8 mouse cellular contexts compared by ENCODE assay signal in genomic region chr12:25533709-25534619, GRCm38 (mm10).
DNase-seq lines count a peak whose midpoint lies in the region; ATAC-seq and TF ChIP-seq lines count a peak whose summit lies in the region.
"Had no signal": no experiment of that assay in that cellular context is flagged by ENCODE, and none has a peak within 500 bp of the region (broad histone marks: within the 10 kb centered on the region; RNA-seq: fewer than 3 reads in every experiment).

No protein-coding gene starts in this region.

- H3K36me3 ChIP-seq in lung, postnatal 0 days (ENCODE audit: insufficient read depth, low read length) = no peaks in the 10 kb centered on the region
- no peaks in the 10 kb centered on the region for H3K36me3 ChIP-seq in embryonic facial prominence, embryonic 15.5 days
- H3K36me3 ChIP-seq in heart, embryonic 15.5 days = no peaks in the 10 kb centered on the region

- no peak for DNase-seq in lung, postnatal 0 days (ENCODE audit: low spot score)
- DNase-seq in lung, postnatal 36 days = no peak
- DNase-seq in skeletal muscle tissue, adult 2 months (ENCODE audit: low read depth, low spot score) = peak; percentile 34
- no peak for DNase-seq in cerebellum, adult 11 months

- TF ChIP-seq EP300 in lung, postnatal 0 days (IDR thresholded peaks at IDR 0.05) = no peak

- no peak overlapping the region for H3K27ac ChIP-seq in lung, postnatal 0 days (ENCODE audit: low read length)
- peak overlapping the region; percentile 51 for H3K27ac ChIP-seq in embryonic facial prominence, embryonic 15.5 days (replicated peaks)
- 0 out of 2 replicates have a peak overlapping the region, but pooled peaks have one; percentile 6 for H3K27ac ChIP-seq in heart, embryonic 15.5 days
- H3K27ac ChIP-seq: liver, embryonic 14.5 days had no signal

- no peak overlapping the region for H3K9ac ChIP-seq in lung, postnatal 0 days (replicated peaks; ENCODE audit: low read depth)
- no peak overlapping the region for H3K9ac ChIP-seq in embryonic facial prominence, embryonic 15.5 days
- no peak overlapping the region for H3K9ac ChIP-seq in heart, embryonic 15.5 days
- H3K9ac ChIP-seq: liver, embryonic 14.5 days had no signal

- 0 out of 2 replicates have a peak, but pooled peaks have one; percentile 14 for ATAC-seq in lung, postnatal 0 days
- peak; percentile 67; the same call in 1 of the 2 replicates for ATAC-seq in embryonic facial prominence, embryonic 15.5 days (ENCODE audit: insufficient number of reproducible peaks, low FRiP score, low TSS enrichment, low read depth)
- ATAC-seq in heart, embryonic 15.5 days (replicated peaks; ENCODE audit: insufficient number of reproducible peaks, insufficient read depth, low FRiP score, low read depth) = peak; percentile 76; the same call in 1 of the 2 replicates
- no peak for ATAC-seq in granulocyte monocyte progenitor cell, adult 5-6 weeks (replicated peaks; ENCODE audit: poor library complexity, severe bottlenecking)

- H3K4me3 ChIP-seq in lung, postnatal 0 days (ENCODE audit: low read depth, low read length) = no peak overlapping the region
- H3K4me3 ChIP-seq in embryonic facial prominence, embryonic 15.5 days (replicated peaks) = no peak overlapping the region
- H3K4me3 ChIP-seq in heart, embryonic 15.5 days = no peak overlapping the region

- H3K4me1 ChIP-seq in lung, postnatal 0 days (ENCODE audit: insufficient read depth, low read depth, low read length) = no peaks in the 10 kb centered on the region
- peaks cover 42% of the 10 kb centered on the region for H3K4me1 ChIP-seq in embryonic facial prominence, embryonic 15.5 days
- peaks cover 16% of the 10 kb centered on the region; the same call in 1 of the 2 replicates for H3K4me1 ChIP-seq in heart, embryonic 15.5 days (replicated peaks)

- no peaks in the 10 kb centered on the region for H3K27me3 ChIP-seq in lung, postnatal 0 days (replicated peaks; ENCODE audit: insufficient read depth, low read length)
- H3K27me3 ChIP-seq in embryonic facial prominence, embryonic 15.5 days = no peaks in the 10 kb centered on the region
- no peaks in the 10 kb centered on the region for H3K27me3 ChIP-seq in heart, embryonic 15.5 days

- H3K4me2 ChIP-seq in lung, postnatal 0 days (replicated peaks; ENCODE audit: low read depth, low read length) = no peak overlapping the region
- H3K4me2 ChIP-seq in embryonic facial prominence, embryonic 15.5 days (replicated peaks) = no peak overlapping the region
- no peak overlapping the region for H3K4me2 ChIP-seq in heart, embryonic 15.5 days

- WGBS in lung, postnatal 0 days = 32% methylated on average over 10 of the region's 10 CpGs
- 29% methylated on average over 10 of the region's 10 CpGs for WGBS in embryonic facial prominence, embryonic 15.5 days
- WGBS in heart, embryonic 15.5 days = 44% methylated on average over 10 of the region's 10 CpGs

- no peak for TF ChIP-seq CTCF in lung, postnatal 0 days (IDR thresholded peaks at IDR 0.05)

- H3K9me3 ChIP-seq in lung, postnatal 0 days (ENCODE audit: low read length) = no peaks in the 10 kb centered on the region
- no peaks in the 10 kb centered on the region for H3K9me3 ChIP-seq in embryonic facial prominence, embryonic 15.5 days (replicated peaks)
- H3K9me3 ChIP-seq in heart, embryonic 15.5 days (replicated peaks) = no peaks in the 10 kb centered on the region
